Mouse (Mus musculus) heart, postnatal 25 days (tissue): ENCODE measurements around the gene Txnip. TPM values are rescaled to one million over a fixed set of nuclear protein-coding genes. Genes with fewer than 3 reads are reported as not detected.

Source experiments
- DNase-seq: peaks from one replicate; pipeline ENCODE4 v3.0.0; 2022; ENCODE audit warnings: low spot score
- intact Hi-C: fragments of 180-260 bp; cut with DNase I; formaldehyde crosslinking; loops from one replicate; pipeline ENCODE4 v1.15.1; 2025
- total RNA-seq, 2 experiments: library from RNA; stranded (reverse); gene quantifications; 2 replicates each; pipeline ENCODE4 v1.2.3; 2021

Gene Txnip
- total RNA-seq, 2 experiments from 2014 or later, result 341 to 607 TPM

DNA sequence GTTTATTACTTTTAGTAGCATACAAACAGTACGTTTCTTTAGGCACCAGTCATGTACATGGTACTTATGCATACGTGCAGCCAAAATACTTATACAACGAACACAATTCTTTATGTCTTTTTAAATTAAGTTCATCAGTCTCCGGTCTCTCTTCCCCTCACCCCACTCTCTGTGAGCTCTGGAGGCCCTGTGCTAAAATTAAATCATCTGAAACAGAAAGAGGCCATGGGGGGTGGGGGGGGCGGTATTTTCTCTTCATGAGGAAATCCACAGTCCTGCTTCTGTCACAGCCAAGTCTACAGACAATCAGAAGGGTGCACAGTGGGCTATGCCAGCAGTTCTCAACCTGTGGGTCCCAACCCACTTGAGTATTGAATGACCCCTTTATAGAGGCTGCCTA is 8.4 kb upstream of the Txnip start:
- DNase-seq, result no peak
- intact Hi-C loops, result no loop called here

DNA sequence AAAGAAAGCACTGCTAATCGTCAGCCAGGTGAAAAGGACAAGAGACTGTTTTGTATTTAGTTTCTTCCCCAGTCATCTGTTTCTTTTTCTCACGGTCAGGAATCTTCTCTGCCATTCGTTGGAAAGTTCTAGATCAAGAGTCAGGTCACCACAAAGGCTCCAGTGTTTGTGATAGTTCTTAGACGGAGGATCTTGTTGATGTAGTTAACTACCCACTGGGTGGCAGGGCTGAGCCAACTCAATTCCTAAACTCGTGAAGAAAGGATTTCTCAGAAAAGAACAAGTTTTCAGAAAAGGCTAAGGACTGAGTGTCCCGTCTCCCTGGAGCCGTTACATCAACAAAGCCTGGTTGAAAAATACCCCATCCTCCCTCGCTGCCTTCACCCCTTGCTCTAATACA is 6.6 kb upstream of the Txnip start:
- DNase-seq, result no peak

DNA sequence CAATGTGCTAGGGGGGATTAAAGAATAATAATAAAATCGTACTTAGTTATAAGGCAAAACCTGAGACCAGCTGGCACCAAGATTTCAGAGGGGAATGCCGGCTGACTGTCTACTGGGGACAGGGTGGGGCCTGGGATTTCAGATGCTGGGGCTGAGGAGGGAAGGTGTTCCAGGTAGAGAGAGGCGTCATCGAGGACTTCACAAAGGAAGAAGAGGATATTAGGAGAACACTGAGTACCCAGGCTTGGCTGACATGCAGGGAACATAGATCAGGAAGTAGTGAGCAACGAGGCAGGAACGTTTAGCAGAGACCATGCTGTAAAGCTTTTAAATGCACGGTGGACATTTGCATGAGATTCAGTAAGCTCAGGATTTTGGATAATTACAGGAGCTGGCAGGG is 5.9 kb upstream of the Txnip start:
- intact Hi-C loops, result loop anchor here (1.0 kb wide), 1 partner anchor 28 kb away; no protein-coding TSS in a partner anchor
- DNase-seq, result no peak

More for the DNA sequence above, 6.6 kb upstream of the Txnip start:
- intact Hi-C loops, result loop anchor here (1.0 kb wide), 1 partner anchor 29 kb away; no protein-coding TSS in a partner anchor

DNA sequence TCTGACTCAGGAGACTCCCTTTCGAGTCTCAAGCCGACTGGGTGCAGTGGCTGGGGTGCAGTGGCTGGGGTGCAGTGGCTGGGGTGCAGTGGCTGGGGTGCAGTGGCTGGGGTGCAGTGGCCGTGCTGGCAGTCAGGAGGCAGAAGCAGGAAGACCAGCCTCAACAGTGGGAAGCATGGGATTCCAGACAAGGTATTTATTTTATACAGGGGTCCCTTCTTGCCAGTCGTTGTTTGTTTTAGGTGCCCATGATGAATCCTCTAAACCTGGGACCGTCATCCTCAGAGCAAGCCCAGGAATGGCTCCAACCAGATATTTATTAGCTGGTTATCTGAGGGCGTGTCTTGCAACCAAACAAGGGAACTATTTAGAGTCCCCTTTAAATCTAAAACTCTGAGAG is 4.2 kb upstream of the Txnip start:
- DNase-seq, result no peak
- intact Hi-C loops, result no loop called here

DNA sequence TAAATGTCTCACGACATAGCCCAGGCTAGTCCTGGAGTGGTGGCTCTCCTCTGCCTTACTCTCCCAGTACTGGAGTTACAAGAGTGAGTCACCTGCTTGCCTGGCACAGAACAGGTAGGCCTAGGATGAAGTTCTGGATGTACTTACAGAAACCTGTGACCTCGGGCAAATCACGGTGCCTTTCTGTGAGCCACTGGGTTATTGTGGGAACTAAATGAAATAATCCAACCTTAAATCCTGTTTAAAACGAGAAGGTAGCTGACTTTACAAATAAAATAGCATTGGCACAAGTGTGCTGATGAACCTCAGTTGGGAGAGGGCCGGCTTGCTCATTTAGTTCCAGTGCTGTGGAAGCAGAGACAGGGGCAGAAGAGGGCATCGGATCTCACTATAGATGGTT is 3.5 kb upstream of the Txnip start:
- DNase-seq, result no peak
- intact Hi-C loops, result no loop called here

DNA sequence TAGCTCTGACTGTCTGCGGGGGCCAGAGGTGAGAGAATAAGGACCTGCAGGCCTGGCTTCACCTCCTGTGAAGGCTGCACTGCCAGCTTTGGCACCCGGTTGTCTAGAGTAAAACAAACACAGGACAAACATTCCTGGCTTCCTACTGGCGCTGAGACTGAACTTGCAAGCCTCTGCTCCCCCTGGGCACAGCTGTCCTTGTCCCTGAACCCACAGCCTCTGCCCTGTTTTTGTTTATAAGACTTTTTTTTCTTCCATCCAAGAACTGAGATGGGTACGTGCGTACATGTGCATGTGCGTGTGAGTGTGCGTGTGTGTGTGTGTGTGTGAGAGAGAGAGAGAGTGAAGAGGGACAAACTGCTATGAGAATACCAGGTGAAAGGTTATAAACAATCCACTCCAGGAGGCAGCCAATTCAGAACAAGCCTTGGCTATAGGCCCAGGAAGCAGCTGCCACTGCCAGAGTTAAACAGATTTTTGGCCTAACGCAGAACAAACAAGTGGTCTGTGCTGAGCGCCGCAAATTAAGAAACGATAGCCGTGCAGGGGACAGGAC is 2.6 kb upstream of the Txnip start:
- DNase-seq, result peak; percentile 82
- intact Hi-C loops, result no loop called here

DNA sequence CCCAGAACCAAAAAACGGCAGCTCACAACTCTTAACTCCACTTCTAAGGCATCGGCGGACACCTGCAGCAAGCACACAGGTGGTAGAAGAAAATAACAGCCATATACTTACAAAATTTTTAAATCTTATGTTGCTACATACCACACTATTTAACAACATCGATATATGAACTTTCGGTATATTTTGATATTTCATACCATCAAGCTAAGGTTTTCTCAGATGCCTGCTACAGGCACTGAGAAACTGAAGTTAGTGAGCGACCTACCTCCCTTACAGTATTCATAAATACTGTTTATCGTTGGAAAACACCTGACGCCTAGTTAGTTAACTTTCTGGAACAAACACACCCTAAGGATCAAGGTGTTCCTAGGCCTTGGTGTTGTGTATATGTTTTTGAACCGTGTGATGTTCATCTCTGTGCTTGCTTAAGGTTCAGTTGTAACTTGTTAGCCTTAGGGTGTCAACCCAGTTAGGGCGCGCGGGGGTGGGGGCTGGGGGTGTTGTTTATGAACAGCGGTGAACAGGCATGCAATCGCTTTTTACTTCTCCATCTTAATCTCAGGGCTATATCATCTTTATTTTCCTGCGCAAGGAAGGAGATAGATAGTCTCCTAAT is 1.6 kb upstream of the Txnip start:
- DNase-seq, result no peak
- intact Hi-C loops, result no loop called here

DNA sequence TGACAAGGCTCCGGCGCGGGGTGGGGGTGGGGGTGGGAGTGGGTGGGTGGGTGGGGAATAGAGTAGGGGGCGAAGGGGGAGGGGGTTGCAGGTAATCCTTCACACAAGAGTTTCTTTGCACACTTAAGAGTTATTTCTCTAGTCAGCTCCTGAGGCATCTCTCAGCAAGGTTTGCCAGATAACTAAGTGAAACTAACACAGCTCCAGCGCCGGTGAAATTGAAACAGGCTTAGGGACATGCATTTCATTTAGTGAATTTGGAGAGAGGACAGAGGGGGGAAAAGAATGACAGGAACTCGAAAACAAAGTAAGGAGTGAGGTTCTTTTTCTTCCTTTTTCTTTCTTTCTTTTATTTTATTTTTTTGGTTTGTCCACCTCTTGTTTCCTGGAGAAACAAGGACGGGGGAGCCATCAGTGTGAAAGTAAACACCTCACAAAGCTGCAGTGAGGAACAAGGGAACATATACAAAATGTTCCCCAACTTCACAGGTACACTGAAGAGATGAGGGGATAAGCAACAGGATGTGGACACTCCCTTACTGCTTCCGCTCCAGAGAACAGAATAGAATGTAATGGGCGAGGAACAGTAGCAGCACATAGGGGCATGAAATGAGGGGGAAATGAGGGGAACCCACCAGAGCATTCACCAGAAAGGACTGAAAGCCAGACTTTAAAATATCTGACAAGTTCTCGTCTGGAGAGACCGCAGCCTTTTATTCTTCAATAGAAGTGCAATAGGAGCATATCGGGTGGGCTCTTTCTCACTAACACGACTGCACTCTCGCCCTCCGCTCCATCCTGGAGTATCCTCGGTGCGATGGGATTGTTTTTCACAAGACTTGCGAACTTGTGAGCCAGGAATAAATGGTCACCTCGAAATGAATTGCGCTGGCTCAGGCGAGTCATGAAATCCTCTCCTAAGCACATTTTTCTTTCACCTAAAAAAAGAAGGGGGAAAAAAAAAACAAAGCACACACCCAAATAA is 814 bp upstream of the Txnip start:
- DNase-seq, result no peak
- intact Hi-C loops, result loop anchor here (1.0 kb wide), 1 partner anchor 19 kb away; the partner anchor contains the start of gene Gm16253

DNA sequence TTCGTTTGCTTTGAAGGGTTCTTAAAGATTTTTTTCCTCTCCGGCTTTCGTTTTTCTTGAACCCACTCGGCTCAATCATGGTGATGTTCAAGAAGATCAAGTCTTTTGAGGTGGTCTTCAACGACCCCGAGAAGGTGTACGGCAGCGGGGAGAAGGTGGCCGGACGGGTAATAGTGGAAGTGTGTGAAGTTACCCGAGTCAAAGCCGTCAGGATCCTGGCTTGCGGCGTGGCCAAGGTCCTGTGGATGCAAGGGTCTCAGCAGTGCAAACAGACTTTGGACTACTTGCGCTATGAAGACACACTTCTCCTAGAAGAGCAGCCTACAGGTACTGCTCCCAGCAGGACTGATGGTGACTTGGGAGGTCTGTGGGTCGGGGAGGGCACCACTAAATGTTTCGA is 402 bp downstream of the Txnip start:
- intact Hi-C loops, result no loop called here
- DNase-seq, result no peak

DNA sequence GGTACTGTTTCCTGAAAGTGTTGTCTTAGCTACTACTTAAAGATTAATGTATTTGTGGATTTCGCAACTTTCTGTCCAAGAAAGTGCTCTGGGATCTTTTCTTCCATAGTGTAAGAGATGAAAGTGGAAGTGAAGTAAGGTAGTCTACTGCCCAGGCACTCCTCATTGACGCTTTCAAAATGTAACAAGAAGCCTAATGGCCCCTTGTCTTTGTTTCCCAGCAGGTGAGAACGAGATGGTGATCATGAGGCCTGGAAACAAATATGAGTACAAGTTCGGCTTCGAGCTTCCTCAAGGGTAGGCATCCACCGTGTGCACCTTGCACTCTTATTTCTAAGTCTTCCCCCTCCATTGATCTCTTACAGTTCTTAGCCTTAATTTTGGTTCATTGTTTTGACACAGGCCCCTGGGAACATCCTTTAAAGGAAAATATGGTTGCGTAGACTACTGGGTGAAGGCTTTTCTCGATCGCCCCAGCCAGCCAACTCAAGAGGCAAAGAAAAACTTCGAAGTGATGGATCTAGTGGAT is 975 bp downstream of the Txnip start:
- intact Hi-C loops, result no loop called here
- no peak for DNase-seq

DNA sequence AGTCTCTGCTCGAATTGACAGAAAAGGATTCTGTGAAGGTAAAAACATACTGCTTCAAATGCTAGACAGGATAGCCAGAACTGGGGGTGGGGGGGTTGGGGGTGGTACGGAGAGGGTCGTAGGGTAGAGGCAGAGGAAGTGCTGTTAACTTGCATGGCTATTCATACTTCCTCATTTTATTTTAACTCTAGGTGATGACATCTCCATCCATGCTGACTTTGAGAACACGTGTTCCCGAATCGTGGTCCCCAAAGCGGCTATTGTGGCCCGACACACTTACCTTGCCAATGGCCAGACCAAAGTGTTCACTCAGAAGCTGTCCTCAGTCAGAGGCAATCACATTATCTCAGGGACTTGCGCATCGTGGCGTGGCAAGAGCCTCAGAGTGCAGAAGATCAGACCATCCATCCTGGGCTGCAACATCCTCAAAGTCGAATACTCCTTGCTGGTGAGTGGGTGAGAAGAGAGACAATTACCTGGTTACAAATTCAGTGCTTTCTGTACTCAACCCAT is 1.7 kb downstream of the Txnip start:
- DNase-seq, result no peak
- intact Hi-C loops, result no loop called here

DNA sequence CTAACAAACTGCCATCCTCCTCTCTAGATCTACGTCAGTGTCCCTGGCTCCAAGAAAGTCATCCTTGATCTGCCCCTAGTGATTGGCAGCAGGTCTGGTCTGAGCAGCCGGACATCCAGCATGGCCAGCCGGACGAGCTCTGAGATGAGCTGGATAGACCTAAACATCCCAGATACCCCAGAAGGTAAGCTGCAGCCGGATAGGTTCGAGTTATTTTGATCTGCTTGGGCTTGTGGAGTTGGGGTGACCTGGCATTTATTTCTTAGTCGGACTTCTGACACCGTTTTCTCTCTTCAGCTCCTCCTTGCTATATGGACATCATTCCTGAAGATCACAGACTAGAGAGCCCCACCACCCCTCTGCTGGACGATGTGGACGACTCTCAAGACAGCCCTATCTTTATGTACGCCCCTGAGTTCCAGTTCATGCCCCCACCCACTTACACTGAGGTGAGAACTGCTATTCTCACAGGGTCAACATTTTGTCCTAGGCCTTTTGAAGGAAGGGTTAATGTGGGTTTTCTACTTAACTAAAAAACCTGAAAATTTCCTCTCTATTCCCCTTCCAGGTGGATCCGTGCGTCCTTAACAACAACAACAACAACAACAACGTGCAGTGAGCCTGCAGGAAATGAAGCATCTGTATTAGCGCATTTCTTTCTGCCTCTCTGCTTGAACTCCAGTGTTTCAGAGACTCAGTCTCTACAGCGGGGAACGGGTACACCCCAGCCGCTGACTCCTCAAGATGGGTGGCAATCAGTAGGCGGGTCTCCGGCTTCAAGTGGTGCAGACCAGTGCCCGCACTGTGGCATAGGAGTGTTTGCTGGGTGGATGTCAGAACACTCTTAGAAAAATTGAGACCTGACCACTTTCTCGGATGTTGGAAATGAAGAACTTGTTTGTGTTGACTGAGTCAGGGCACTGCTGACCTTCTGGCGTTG is 2.4 kb downstream of the Txnip start:
- intact Hi-C loops, result no loop called here
- no peak for DNase-seq

DNA sequence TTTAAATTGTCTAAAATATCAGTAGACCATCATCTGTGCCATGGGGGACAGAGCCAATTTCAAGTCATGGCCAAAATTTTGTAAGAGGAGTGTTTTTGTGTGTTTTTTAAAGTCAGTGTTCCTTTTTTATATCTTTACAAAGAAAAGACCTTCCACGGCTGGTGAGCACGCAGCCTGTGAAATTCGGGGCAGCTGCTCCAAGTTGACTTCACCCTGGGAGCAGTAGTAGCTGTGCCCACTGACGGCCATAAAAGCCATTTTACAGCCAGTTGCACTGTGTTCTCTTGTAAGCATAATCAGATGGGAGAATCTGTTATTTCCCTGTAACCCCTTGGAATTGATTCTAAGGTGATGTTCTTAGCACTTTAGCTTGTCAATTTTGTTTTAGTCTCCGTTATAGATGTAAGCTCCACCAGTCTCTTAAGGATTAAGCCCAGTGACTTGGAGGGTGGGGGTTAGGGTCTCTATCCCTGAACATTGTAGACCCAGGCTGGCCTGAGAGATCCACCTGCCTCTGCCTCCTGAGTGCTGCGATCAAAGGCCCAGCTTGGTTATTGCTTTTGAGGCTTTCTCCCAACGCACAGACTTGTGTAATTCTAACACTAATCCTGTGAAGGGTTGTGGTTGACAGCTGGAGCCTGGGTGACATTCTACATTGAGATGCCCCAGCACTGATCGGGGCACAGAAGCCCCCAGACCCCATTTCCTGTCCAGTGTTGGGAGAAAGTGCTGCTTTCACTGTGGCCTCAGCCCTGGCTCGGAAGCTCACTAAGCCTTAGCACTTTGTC is 3.3 kb downstream of the Txnip start:
- intact Hi-C loops, result no loop called here
- DNase-seq, result no peak

DNA sequence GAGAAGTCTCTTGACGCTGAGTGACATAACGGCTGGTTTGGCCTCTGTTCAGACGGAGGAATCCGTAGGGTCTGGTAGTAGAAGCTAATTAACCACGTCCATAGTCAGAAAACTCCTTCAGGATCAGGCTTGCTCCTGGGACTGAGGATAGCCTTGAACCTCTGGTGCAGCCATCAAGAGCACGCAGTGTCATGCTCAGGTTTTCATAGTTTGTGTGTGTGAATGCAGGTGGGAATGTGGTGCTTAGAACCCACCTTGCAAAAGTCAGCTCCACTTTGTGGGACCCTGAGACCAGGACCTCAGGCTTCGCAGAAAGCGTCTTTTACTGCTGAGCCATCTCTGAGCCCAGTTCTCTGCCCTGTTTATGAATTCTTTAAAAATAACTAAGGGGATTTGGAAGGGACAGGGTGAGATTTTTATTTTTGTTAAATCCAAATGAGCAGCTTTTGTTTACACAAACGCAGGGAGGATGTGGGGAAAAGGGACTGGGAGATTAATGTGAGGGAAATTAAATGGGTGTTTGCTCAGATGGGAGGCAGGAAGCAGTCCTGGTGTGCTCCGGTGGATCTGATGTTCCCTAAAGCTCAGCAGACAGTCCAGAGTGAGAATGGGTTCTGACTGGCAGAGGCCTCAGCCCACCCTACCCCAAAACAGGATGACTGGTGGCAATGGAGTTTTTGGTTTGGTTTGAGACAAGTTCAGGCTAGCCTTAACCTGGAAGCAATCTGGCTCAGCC is 4.4 kb downstream of the Txnip start:
- intact Hi-C loops, result no loop called here
- no peak for DNase-seq

DNA sequence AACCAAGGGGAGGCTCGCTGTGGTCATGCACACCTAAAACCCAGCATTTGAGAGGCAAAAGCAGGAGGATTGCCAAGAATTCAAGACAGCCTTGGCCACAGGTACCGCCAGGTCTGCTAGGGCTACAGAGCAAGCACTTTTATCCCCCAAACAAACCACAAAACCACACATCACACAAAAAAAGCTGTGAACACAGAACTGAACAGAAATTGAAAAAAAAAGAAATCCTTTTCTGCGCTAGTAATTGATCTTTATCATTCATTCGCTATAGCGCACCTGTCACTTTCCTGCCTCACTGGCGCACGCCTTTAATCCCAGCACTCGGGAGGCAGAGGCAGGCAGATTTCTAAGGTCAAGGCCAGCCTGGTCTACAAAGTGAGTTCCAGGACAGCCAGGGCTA is 5.5 kb downstream of the Txnip start:
- DNase-seq, result no peak
- intact Hi-C loops, result no loop called here

DNA sequence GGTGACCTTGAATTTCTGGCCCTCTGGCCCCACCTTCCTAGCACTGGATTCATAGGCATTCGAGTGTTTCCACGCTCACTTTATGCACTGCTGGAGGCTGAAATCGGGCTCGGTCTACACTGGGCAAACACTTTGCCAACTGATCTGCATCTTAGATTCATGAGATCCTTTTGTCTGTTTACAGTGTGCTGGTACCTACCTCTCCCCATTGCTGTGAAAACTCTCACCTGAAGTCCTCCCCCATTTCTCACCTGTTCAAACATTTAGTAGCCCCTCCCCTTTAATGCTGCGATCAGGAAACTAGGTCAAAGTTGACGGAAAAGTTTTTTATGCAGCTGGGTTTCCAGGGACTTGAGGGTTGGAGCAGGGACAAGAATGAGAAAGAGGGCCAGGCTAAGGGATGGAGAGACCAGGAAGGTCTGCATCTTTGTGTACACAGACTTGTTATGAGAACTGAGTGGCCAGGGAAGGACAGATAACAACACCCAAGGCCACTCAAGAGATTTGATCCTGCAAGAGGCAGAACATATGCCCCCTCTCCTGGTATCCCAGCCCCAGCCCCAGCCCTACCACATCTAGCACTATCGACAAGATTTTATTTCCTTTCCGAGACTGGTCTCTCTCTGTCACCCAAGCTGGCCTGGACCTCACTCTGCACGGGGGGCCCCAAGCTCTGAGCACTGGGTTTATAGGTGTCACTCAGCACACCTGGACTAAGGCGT is 6.3 kb downstream of the Txnip start:
- DNase-seq, result no peak
- intact Hi-C loops, result no loop called here

DNA sequence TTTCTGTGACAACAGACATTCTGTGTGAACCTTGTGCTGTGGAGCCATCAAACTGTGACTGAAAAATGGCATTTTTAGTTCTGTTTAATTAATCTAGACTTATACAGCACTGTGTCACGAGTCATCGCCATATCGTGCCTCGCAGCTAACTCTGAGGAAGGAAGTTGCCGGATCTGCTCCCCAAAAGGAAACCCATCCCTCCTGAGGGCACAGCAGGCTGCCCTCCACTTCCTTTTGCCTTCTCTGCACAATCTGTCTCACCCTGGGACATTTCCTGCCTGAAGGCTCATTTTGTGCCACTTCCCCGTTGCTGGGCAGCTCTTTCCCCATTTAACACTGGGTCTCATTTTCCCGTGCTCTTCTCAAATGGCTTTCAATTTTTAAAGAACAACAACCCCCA is 6.9 kb downstream of the Txnip start:
- intact Hi-C loops, result no loop called here
- no peak for DNase-seq
